Mouse (Mus musculus) urinary bladder, postnatal 0 days (tissue): ENCODE results near the gene Peli2. TPM values are rescaled to one million over a fixed set of nuclear protein-coding genes. Genes with fewer than 3 reads are reported as not detected.

Source experiments
- polyA plus RNA-seq: library from polyadenylated mRNA; unstranded; fragments of >200 nt; fragmentation: Nextera tagmentation; extraction: Ambion mirVana; gene quantifications from 2 replicates; pipeline ENCODE4 v1.2.1, GENCODE M21; 2015

Peli2 gene
- 8.6 and 11.1 TPM in 2 replicates for polyA plus RNA-seq

GRCm38 (mm10) chr14:48120752-48121528 lies at the start of gene Peli2:
Gene Peli2, plus strand, starts transcription at chr14:48120823.

